Mouse (Mus musculus) adrenal gland, postnatal 25 days (tissue): ENCODE measurements around the gene Vsx1. TPM values are rescaled to one million over a fixed set of nuclear protein-coding genes. Genes with fewer than 3 reads are reported as not detected.

Source experiments
- DNase-seq: peaks from one replicate; pipeline ENCODE4 v3.0.0; 2021; ENCODE audit warnings: mixed read lengths
- long read RNA-seq: library from polyadenylated mRNA; stranded (forward); transcript quantifications from one replicate; pipeline ENCODE4 v2.0.0, GENCODE M21; 2021
- total RNA-seq: library from RNA; stranded (reverse); gene quantifications from 2 replicates; pipeline ENCODE4 v1.2.3, GENCODE M21; 2021

Vsx1 gene
- not detected in 2 replicates for total RNA-seq
- long read RNA-seq, result 0 reads

DNA sequence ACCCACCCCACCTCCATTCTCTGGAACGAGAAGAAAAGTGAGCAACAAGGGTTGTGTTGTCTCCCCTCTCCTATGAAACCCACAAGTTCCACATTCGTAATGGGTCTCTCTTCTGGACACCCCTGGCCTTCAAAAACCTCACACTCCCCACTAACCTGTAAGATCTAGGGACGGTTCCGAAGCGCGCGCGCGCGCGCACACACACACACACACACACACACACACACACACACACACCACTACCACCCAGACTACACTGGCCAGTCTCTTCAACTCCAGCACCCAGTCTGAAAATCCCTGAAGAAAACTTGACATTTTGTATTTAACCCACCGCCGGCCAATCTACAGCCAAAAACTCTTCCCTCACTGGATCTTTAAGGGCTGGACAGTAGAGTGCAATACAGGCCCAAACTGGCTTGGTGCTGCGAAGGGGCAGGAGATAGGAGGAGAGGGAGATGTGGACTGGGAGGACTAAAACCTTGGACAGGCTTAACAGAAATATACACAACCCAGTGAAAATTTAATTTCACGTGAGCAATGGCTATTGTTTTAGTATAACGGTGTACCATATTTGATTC lies at the start of gene Vsx1:
Vsx1 (minus strand) TSS at position 138 of the 578 bp plus-strand sequence.
- DNase-seq, result no peak

DNA sequence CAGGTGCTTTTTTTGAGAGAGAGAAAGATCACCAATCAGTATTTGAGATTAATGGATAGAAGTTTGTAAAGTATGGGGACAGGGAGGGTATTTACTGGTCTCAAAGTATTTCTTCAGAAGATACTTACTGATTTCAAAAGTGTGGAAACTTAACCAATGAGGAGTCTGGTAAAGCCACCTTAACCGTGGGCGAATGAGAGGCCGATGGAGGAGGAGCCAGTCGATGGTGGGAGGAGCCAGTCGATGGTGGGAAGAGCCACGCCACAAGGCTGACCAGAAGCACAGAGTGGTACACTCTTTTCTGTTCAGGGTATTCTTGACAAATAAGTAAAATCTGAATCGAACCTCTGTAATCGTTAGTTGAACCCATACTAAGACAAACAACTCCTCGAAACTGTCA lies 48.7 kb upstream of the Vsx1 start:
- DNase-seq, result no peak

DNA sequence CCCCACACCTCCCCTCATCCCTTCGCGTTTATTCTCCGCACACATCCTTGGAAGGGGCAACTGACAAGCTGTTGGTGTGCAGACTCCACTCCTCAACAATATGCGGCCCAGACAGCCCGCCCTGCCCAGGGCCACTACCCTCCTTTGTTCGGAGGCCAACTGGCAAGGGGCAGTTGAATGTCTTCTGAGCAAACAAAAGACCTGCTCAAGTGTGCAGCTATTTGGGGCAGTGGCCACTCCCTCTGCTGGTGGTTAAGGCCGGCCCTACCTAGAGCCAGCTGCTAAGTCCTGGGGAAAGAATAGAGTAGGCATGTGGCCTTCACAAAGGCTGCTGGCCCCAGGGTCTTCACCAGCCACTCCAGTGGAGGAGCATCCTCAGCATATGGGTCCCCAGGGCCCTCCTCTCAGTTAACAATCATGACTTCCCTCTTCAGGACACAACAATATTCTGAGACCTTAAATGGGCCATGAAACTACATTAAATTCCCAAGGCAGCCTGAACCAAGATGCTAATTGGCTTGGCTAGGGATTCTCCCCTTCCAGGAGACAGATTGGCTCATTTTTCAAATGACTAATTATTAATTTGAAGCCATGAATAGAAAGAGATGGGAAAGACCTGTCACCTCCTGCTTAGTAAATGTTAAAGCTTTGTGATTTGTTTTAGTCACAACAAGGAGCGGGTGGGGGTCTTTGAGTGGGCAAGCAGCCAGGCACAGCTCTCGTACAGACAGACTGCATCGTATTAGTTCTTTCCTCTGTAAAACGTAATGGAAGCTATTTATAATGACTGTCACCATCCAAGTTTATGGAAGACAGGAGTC lies 46.8 kb upstream of the Vsx1 start:
- DNase-seq, result no peak

DNA sequence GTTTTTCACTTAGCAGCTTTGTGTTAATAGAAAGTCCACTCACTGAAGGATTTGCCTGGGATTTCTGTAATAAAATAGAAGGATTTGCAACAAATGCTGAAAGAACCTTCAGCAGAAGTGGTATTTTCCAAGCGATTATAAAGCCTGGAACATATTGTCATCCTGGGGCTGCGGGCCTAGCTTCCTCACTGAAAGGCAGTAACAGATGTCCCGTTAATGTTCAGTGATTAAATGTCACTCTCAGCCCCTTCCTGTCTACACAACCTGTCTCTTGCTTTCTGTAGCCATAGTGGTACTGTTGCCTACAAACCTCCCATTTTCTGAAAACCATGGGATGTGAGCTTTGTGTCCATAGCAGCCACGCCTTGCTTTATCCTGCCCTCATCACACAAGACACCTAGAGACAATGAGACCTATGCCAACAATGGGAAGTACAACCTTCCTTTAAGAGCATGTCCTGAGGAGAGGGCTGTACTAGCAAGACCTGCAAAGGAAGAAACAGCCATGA lies 23.1 kb upstream of the Vsx1 start:
- DNase-seq, result no peak

DNA sequence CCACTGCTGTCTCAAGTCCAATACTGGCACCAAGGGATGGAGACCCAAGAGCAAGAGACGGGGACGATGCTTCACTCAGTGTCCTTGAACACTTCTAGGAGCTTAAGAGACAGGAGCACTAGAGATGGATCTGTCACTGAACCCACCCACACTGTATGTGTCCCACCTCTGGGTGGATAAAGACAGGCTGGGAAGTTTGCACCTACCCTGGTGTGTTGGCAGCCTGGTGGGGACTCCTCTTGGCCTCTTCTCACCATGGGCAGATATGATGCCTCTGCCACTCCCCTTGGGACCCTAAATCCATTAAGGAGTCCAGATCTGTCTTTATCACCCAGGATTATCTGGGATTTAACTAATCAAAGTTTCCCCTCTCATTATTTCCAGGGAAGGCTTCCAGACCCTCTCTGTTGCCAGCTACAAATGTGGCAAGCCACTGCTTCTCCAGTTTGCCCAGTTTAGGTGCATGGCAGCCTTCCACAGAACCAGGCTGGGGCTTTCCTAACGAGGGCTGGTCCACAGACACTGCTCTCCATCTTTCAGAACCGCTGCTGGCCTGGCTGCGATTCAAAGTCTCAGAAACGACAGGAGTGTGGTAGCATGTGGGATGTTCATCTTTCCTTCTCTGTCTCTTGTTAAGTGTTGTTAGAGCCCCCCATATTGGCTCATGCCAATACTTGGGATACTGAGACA lies 2.5 kb upstream of the Vsx1 start:
- DNase-seq, result no peak

DNA sequence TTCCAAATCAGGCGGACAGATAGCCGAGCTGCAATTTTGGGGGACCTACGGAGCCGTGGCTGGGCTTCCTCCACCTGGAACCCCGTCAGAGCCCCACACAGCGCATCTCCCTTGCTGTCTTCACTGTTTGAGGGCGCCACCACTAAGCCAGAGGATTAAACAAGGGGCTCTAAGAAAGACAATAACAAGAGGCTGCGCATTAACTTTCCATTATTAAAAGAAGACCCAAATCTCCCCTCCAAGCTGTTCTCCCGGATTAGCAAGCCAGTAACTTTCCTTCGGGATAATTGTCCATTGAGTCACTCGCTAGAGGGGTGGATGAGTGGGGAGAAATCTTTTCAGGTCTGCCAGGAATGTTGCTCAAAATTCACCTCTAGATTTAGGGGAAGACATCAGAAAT lies 1.1 kb upstream of the Vsx1 start:
- no peak for DNase-seq

DNA sequence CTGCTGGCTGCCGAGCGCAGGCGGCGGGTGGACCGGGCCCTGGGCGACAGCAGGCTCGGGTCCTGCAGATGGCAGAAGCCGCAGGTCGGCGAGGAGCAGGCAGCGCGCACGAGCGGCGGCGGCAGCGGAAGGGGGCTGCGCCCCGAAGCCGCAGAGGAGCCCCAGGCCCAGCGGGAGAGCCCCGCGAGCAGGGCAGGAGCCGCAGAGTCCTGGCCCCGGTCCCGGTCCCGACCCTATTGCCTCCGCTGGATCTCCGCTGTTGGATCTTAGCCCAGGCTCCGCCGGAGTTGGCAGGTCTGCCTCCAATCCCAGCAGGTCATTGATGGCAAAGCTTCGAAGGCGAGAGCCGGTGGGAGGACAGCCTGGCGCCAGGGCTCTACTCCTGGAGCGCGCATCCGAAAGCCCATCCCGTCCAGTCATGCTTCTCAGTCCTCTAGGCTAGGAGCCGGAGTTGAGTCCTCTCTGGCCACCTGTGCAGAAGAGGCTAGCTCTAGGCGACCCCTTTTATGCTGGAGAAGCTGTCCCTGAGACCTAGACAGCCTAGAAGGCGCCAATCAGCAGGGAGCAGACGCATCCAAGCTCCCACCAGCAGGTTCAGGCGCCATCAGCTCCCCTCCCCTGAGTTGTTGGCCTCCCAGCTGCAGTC lies 496 bp downstream of the Vsx1 start:
- DNase-seq, result peak; percentile 60

DNA sequence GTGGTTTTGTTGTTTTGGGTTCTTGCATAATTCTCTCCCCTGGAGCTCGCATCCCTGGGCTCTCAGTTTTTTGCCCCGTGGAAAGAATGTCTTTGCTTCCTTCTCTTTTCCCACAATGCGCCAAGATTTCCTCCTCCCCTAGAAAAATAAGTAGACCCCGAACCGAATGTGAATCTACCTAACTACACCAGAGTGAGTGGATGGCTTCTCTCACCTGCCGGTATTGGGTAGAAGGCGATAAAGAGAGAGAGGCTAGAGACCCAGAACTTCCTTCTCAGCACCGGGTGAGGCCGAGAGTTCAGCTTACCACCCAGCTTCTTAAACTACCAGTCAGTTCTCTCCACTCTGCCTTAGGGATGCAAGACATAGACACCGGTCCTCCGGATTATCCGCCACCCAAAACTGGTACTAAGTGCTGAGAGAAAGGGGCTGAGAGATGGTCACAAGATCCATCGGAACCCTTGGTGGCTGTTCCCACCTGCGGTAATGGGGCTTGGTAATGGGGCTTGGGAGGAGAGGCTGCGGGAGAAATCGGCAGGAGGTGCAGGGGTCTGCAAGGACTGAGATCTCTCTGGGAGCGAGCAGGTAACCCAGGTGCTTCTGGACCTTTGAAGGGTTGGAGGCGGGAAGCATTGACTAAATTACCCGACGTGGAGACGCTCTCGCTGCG lies 1.2 kb downstream of the Vsx1 start:
- no peak for DNase-seq

DNA sequence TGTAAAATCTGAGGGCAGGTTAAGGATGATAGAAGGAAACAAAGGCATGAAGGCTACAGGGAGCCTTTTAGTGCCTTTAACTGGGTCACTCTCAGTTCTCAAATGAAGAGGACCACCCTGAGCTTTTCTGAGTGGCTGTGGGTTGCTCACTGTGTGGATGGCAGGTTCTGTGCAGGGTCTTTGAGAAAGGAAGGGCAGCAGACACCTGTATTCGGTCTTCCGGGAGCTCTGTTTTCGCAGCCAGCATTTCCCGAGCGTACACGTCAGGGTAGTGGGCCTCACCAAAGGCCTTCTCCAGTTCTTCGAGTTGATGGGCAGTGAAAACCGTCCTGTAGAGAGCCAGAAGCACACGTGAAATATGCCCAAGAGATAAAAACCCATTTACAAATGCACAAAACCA lies 3.8 kb downstream of the Vsx1 start:
- no peak for DNase-seq

DNA sequence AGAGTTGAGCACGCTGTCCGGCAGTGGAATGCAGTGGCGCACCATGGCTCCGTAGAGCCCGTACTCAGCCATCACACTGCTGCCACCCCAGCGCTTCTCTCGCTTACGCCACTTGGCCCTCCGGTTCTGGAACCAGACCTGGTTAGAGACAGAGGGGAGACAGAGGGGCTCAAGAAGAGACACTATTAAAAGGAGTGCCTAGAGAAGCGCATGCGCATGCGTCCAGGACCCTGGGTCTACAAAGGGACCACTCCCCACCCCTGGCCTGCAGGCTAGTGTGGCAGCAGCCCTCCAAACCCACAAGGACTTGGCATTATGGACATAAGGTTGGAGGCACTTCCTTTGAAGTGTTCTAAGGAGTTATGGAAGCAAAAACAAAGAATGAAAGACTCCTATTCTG lies 4.7 kb downstream of the Vsx1 start:
- DNase-seq, result no peak

DNA sequence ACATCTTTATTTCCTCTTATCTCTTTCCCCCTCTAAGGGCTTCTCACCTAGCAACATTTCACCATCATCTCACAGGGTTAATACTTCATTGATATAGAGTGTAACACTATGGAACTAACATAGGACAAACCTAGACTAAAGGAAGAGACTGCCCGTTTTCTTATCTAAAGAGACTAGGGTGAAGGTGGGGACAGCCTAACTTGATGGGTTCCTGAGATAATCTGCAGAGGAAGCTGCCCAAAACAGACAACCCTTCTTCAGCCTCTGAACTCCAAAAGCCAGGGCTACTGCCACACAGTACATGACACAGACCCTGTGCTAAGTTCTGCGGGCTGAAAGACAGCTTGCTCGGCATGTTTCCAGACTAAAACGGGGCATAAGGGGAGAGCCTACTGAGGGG lies 7.6 kb downstream of the Vsx1 start:
- DNase-seq, result no peak

DNA sequence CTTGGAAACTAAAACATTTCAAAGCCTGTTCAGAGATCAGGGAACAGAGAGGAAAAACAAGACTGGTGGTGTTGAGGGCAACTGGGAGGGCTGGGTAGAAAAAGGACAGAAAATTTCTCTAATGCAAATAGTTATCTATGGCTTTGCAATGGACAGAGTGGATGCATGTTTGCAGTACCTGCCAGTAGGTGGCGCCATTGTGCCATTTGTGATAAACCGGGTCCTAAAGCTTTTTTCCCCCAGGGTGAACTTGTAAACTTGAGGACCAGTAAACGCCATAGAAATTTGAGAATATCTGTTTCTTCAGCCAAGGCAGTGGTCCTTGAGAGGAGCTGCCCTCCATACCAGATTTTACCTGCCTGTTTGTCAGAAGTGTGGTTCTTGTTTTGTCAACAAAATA lies 10.8 kb downstream of the Vsx1 start:
- DNase-seq, result peak; percentile 79

DNA sequence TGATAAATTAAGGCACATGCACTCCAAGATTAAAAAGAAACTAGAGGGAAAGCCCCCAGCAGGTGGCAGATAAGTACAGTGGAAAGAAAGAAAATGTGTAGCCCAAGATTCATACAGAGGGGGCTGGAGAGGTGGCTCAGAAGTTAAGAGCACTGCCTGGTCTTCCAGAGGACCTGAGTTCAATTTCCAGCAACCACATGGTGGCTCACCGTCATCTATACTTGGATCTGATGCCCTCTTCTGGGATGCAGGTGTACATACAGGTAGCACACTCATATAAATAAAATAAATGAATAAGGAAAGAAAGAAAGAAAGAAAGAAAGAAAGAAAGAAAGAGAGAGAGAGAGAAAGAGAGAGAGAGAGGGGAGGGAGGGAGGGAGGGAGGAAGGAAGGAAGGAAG lies 13.6 kb downstream of the Vsx1 start:
- no peak for DNase-seq

DNA sequence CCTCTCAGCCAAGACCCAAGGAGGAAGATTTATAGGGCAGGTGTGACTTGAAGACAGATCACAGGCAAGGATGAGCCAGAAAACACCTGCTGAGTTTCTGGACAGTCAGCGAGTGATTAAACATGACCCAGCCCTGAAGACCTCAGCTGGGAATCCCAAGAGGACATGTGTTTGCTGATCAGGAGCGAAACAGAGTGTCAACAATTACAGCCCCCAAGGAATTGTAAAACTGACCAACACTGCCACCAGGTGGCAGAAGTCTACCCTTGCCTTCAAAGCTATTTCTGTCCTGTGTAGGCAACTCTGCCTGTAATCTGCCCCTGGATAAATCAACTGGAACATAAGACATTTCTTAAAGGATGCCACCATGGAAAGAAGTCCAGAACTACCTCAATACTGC lies 14.3 kb downstream of the Vsx1 start:
- DNase-seq, result peak; percentile 55

DNA sequence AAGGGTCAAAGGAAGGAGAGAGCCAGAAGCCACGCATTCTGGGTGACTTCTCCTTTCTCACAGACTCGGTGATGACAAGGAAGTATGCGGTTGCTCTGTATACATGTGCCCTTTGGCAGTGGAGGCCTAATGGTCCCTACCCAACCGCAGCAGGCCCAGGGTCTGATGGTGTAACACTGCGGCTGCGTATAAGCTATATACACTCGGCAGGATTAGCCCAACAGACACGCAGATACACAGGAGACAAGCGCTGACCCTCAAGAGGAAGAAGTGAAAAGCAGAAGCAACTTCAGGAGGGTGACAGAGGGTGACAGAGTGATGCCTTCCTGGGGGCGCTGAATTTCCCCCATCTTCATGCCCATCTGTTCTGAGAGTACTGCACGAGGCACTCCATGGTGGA lies 15.2 kb downstream of the Vsx1 start:
- no peak for DNase-seq

DNA sequence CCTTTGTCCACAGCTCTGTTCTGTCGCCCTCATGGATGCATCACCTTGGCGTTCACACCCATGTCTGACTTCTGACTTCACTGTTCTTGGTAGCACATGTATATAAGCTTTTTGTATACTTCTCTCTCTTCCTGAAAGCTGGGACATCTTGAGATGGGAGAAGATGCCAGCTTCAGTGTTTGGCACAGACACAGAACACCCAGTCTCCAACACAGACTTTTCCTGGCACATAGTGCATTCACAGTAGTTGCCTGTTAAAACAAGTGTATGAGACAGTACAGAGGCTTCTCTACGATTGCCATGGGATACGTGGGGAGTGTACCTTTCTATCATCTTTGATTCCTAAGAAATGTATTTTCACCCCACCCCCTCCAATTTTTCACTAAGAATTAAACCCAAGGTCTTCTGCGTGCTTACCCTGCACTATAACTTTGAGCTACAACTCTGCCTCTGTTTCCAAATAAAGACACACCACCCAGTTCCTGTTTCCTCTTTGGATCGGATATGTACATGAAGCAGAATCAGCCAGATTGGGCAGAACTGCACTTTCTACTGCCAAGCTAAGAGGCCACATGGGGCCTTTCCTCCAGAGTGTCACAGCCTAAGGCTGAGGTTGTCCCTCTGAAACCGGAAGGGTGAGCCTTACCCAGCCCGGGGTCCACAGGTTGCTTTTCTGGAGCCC lies 17.4 kb downstream of the Vsx1 start:
- DNase-seq, result no peak

DNA sequence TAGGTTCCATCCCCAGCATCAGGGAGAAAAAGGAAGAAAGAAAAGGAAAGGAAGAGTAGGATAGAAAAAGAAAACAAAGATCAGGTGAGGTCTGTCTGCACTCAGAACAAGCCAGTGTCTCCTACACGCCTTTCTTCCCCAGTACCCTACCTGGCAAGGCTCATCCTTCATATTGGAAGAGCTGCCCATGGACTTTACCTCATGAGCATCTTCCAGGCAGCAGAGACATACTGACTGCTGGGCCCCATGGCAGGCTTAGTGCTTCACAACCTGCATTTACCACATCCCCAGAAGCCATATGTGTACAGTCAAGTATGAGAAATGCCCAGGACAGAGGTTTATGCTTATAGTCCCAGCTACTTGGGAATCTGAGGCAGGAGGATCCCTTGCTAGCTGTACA lies 18.2 kb downstream of the Vsx1 start:
- no peak for DNase-seq

DNA sequence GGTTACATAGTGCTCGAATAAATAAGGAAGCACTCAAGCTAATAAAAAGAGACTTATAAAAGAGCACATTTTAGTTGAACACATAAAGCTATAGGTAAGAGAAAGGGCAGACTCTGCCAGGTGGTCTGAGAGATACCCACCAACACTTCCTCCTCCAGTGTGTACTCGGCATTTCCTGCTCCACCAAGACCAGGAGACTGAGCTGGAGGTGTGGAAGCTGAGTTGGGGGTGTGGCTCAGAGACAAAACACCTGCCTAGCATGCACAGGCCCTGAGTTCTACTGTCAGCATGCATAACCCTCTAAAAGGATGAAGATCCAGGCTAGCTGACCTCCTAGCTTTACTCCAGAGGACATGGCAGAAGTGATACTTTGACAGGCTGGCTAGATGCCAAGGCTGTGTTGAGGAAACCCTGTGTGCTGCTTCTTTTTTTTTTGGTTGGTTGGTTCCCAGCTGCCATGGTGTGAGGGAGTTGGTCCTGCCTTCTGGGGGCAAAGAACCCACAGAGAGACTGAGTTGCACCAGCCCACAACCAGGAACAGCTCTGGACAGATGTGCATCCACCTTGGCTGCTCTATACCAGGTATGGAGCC lies 19.6 kb downstream of the Vsx1 start:
- no peak for DNase-seq

DNA sequence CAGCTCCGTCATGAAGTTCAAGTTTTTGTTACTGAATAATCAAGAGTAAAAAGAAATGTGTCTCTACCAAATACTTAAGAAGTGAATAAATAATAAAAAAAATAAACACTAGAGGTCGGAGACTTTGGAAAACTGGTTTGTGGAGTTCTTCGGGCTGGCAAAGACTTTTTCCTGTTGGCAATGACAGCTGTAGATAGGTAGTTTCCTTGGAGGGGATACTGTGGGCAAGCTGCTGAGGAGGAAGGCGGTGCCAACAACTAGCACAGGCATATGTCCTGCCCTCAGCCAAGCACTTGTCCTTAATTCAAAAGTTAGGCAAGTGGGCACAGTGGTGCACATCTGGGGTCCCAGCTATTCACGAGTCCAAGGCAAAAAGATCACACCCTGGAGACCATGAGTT lies 20.2 kb downstream of the Vsx1 start:
- no peak for DNase-seq

DNA sequence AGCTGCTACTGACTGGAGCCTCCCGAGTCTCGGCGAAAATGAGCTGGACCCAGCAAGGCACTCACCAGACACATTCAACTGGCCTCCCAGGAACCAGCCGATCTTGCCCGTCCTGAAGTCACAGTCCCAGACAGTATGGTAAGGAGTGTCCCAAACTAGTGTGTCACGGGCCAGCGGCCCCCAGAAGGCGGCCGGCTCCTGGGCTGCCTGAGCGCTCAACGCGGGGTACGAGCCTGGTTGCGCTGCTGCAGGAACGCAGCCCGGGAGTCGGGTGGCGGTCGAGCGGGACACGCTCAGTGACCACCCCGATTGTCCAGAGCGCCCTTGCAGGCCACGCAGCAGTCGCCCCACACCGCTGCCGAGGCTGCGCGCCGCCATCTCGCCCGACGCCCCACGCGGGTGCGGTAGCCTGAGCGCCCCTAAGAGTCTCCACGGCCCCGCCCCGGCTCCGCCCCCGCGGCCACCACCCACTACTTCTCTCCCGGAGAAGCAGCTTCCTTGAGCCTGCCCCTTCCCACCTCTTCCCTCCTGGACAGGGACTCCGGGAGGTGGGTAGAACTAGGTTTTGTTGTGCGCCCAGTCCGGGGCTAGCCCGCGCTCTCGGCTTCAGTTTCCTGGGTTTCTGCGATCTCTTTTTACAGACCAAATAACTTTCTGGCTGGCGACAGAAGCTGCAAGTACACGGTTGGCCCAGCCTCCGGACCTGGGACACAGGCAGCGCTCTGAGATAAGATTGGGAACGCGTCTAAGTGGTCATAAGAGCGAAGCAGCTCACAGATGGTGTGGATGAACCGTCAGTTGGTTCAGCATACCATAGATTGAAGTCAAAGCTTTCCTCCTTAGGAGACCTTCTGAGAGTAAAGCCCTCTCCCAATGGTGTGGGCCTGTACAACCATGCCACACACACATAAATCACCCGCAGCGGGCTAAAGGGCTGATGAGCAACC lies 21.1 kb downstream of the Vsx1 start, which contains the start of gene Acss1:
Acss1 (minus strand) TSS at position 681 of the 947 bp plus-strand sequence.
- peak; percentile 80 for DNase-seq
